Mouse (Mus musculus) inflammation-experienced regulatory T-cells, adult 6 months (primary cell): Measurements from ENCODE around the gene Gpd2. TPM values are rescaled to one million over a fixed set of nuclear protein-coding genes. Genes with fewer than 3 reads are reported as not detected.

Source experiments
- ATAC-seq: one replicate; pipeline ENCODE4 v1.8.0; 2017
- polyA plus RNA-seq, 3 experiments: library from polyadenylated mRNA; unstranded; fragments of 100-300 nt; shearing (Covaris generic); gene quantifications; one replicate each; pipeline ENCODE4 v1.2.1; 2017

Gene Gpd2
- polyA plus RNA-seq, 3 experiments from 2014 or later = 13.9 to 21.8 (median 15.2) TPM

DNA sequence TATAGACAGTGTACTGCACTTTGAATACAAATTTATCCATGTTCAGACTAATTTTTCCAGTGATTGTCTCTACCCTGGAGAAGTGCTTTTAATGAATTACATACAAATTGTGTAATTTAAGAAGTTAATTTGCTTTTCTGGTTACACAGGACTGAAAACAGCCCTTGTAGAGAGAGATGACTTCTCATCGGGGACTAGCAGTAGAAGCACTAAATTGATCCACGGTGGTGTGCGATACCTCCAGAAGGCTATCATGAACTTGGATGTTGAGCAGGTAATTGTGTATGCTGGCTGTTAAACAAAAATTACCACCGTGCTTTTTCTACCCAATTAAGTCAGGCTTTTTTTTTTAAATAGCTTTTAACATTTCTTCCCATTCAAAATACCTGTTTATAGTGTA, 66.8 kb downstream of the Gpd2 start:
- ATAC-seq = no peak

DNA sequence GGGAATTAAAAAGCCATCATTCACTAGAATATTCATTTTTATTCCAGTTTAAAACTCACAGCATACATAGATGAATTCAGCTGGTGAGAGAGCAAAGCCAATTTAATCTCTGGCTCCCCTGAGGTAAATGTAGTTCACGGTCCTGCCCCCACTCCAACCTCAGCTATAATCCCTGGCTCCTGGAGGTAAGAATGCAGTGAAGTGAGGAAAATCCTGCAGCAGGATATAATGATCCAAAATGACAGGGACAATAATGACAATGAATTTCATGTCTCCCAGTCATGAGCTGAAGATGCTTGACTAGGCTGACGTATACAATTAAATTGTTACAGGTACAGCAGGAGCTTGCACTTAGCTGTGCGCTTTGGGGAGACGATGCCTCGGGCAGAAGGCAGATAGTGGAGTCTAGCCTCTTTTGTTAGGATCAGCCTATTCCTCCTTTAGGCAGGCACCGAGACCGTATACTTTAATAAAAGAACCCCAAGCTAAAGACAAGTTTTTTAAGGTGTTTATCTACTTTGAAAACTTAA, 74.9 kb downstream of the Gpd2 start:
- no peak for ATAC-seq

DNA sequence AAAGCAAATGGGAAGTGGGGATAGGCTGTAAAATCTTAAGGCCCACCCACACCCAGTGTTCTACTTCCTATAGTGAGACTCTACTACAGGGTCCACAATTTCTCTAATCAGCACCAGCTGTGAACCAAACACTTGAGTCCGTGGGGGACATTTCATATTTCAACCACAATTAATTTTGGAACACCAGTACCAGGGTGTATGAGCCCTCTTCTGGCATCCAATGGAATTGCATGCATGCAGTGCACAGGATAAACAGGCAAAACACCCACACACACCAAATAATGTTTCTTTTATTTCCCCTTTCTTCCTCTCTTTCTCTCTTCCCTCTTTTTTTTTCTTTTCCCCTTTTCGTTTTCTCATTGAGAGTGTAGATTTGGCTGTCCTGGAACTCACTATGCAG, 78.6 kb downstream of the Gpd2 start:
- peak; percentile 61 for ATAC-seq

DNA sequence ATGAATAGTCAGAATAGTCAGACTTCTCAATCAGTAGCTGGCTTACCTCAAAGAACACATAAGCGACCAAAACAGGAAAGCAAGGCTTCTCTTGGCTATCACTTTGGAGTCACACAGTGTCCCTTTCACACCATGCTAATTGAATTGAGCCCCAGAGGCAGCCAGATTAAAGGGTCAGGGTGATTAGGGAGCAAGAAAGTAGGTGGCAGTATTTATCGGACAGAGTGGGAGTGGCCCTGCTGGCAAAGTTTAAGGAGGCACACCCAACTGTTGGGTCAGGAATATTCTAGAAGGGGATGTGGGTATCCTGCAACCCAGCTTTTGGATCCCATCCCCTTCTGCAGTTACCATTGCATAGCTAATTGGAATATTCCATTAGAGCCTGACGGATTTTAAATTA, 80.9 kb downstream of the Gpd2 start:
- ATAC-seq = no peak

DNA sequence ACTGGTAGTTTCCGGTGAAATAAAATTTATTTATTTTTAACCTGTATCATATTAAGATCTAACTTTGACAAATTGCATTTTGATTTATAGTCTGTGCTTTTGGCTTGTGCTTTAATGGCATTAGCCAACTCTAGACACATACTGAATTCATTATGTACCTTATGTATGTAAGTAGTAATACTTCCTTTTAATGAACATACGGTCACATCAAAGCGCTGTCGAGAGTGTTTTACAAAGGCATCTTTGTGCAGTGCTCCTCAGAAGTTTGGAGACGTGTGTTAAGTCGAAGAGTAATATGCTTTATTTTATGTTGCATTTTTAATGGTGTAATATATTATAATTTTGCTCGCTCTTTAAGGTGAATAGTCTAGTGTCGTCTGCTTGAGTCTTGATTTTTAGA, 88.7 kb downstream of the Gpd2 start:
- ATAC-seq = no peak

DNA sequence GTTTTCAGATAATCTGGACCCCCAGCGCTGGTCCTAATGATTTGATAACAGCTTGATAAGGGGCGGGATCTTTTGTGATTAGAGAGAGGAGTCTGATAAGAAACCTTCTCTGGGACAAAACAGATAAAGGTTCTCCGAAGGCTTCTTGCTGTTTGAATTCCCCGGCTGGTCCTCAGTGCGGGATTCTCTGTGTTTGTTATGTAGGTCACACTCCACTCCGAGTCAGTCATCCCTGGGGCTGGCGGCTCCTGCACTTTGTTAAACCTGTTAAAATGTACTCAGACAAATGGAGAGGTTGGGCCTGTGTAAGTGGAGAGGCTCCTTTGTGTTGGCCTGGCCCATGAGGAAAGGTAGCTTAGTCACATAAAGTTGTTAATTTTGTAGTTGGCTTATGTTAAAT, 91.9 kb downstream of the Gpd2 start:
- no peak for ATAC-seq

DNA sequence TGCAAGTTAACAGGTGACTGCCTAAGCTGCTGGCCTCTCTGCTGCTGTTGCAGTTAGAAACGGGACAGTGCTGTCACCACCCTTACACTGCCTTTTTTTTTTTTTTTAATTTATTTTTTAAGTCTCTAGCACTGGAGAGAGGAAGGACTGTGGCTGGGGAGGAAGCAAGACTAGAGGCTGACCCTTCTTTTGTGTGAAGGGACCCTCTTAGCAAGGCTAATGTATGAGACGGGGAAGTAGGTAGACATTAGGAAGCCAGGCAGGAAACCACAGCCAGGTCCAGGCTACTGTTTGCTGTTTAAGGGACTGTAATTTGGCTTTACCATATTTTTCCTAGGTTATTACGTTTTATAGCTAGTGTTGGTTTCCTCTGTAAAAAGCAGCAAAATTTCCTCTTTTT, 93.4 kb downstream of the Gpd2 start:
- ATAC-seq = no peak

DNA sequence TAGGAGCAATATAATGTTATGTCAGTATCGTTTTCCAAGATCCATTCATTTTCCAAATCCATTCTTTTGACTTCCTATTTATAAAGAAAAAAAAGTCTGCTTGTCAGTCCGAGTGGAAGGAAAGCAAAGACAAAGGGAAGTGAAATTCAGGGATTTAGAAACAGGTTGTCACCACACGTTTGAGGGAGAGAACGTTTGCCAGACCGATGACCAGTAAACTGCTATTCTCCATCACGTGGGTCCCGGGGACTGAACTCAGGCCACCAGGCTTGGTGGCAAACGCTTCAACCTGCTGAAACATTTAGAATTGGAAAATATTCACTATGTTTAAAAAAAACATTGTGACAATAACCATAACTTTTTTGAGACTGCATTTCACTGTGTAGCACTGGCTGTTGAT, 93.8 kb downstream of the Gpd2 start:
- ATAC-seq = no peak

DNA sequence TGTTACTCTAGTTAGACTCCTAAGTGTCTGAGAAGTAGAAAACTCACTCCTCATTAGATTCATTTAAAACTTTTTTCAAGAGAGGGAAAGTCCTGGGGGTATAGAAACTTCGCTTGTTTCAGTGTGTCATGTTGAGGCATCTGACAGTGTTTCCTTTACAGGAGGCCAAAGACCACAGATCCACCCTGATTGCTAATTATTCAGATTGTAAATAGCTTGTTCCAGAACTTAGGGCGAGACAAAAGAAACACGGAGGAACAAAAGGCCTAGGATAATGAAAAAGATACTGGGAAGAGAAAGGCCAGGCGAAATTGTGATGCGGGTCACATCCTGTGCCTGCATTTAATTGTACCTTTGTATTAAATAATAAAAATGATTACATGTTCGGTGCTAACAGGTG, 96.0 kb downstream of the Gpd2 start:
- ATAC-seq = no peak

DNA sequence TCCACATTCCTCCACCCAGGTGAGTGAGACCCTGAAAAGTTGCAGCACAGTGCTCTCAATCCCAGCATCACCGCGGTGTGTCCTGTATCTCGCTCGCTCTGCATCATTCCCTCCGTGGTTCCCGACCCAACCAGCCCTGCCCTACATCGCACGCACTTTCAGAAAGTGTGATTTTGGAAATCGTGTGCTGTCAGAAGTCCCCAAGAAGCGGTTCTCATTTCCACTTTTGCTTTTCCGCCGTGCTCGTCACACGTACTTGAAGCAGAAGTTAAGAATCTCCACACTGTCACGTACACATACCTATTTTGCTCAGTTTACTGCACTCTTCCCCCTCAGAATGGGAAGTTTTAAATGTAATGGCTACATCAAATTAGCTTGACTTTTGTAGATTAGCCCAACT, 98.0 kb downstream of the Gpd2 start:
- no peak for ATAC-seq

DNA sequence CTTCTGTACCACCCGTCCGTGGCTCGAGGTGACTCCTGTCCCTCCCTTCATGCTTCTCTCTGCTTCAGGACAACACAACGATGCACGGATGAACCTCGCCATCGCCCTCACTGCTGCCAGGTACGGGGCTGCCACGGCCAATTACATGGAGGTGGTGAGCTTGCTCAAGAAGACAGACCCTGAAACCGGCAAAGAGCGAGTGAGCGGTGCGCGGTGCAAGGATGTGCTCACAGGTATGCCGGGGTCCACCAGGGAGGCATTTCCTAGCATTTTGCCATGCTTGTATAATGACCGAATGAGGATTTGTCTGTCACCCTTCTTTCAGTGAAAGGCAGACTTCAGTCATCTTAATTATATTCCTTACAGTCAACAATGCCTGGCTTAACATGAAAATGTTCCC, 101.3 kb downstream of the Gpd2 start:
- no peak for ATAC-seq

DNA sequence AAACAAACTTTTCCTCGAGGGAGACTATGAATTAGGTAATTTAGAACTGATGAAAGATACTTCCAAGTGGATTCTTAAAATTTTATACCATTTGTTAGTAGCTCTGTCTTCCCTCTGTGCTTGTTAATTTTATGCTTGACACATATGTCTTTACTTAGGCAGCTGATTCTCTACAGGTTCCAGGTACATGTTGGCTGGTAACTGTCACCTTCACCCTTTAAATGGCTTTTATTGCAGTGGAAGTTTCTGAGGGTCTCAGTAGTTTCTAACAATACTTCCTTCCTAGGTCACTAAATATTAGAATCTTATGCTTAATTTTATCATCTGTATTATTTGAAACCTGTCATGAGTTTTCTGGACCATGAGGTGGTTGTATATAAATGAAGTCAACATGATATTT, 105.5 kb downstream of the Gpd2 start:
- ATAC-seq = no peak

DNA sequence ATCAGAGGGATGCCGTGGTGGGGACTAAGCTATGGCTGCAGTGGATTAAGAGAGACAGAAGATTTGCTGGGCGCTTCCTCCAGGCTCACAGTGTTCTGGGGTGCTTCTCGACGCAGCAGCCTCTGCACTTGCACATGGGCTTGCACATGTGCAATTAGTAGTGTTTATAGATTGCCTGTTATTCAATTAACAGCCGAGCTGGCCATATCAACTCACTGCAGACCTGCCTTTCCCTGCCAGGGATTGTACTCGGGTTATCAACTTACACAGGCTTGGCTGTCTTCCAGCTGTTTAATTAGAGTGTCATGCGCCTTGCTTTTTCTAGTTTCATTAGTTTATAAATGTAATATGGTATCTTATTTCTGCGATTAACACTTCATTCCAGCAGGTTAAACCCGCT, 113.2 kb downstream of the Gpd2 start:
- ATAC-seq = no peak

DNA sequence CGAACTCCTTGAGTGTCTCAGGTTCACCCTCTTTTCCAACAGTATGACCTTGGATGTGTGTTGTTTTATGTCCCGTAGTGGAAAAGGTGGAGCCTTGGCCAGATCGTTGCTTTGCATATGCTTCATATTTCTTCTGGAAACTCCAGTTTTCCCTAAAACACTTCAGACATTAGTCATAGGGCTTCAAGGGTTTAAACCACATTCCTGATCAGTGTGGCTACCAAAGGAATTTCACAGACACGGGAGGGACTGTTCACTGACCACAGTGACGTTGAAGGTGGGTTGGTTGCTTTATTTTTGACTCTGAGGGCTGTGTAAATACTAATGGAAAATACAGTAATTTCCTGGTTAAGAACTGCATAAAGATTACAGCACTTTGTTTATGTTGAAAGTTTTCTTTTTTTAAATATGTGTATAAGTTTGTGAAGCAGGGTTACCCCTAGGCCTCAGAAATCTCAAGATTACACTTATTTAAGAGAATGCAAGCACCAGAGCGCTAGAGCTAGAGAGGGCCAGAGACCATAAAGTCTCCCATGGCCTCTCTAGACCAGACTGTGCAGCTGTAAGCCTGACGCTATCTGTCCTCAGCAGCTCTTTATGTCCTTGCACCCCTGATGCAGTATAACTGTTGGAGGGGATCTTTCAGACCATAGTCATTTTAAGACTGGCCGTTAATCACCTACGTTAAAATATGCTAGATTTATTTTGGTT, 116.4 kb downstream of the Gpd2 start:
- ATAC-seq = no peak

DNA sequence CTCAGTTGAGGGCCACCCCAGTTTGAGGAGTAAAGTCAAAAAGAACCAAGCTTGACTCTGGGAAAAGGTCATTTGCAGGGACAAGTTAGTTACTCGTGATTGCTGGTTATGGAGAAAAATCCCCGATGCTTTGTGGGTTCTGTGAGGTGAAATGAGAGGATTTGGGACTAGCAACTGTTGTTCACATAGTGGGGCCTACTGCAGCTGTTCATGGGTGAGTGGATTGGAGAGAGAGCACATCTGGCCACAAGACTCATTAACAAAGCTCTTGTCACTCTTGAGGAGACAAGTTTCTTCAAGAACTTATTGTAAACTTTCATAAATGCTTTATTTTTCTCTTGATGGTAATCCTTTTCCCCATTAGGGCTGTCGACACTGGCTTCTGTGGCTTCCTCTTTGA, 117.4 kb downstream of the Gpd2 start:
- no peak for ATAC-seq

DNA sequence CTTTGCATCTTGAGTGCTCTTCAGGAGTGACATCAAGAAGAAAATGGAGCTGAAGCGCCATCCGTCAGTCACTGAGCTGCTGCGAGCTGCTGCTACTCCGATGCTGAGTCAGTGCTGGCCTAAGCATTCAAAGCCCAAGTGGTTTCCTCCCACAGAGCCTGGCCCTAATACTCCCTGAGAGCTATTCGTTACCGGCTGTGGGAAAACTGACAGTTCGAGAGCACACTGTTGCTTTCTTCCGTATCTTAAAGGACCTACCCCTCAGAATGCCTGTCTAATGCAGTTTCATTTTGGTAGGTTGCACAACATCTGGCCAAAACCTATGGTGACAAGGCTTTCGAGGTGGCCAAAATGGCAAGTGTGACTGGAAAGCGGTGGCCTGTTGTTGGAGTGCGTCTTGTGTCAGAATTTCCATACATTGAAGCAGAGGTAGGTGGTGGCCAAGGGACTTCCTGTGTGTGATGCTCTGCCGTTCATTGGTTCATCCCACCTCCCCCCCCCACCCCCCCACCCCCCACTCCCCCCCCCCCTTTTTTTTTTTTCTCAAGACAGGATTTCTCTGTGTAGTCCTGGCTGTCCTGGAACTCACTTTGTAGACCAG, 118.9 kb downstream of the Gpd2 start:
- peak; percentile 84 for ATAC-seq

DNA sequence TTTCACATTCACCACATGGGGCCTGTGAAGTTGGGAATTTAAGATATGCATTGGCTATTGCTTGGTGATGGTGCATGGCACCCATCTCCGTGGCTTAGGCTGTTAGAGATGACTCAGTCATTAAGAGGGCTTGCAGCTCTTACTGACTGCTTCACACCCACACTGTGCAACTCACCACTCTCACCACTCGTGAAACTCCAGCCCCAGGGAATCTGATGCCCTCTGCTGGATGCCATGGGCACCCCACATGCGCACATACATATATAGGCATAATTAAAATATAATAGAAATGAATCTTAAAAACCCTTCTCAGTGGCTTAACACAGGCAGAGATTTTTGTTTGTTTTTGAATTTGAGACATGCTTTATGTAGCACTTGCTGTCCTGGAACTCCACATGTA, 125.1 kb downstream of the Gpd2 start:
- ATAC-seq = no peak

DNA sequence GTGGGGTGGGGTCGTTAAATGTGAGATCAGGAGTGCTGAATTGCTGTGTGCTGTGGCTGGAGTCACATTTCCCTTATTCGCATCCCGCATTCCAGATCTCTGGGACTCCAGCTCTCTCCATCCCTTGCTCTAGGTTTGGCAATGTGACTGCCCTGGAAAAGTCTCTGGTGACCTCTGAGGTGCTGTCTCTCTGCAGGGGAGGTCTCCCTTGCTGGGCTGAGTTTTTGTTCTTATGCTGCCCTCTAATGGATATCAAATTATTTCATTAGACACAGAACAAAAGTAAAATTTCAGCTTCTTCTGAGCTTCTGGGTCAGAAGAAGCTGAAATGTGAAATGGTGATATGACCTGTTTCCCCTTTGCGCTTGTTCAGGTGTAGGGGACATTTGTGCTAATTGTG, 137.2 kb downstream of the Gpd2 start:
- ATAC-seq = no peak

DNA sequence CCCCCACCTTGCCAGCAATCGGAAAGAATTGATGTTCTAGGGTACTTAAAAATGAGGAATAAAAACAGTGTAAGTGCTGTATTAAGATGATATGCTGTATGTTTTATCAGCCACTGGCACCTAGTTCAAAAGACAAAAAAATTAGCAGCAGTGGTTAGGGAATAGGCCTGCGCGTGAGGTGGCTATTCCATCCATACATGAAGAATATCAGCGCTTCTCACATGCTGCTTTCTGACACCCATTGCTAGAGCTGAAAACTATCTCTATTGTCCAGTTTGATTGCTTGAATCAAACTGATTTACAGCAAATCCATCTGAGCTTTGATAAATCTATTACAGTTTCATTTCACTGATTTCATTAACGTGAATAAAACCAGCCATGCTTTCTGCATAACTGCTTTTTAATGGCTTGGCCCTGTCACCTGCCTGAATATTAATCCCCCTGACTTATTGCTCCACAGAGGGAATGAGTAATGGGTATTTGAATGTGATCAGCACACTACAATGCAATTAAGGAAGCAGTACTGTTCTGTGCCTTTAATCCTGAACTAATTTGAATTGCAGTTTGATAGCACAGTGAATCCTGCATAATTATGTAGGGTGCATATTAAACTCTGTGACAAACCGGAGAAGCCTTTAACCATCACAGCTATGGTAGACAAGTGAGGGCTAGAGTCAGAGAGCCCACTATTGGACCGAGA, 137.9 kb downstream of the Gpd2 start:
- no peak for ATAC-seq

DNA sequence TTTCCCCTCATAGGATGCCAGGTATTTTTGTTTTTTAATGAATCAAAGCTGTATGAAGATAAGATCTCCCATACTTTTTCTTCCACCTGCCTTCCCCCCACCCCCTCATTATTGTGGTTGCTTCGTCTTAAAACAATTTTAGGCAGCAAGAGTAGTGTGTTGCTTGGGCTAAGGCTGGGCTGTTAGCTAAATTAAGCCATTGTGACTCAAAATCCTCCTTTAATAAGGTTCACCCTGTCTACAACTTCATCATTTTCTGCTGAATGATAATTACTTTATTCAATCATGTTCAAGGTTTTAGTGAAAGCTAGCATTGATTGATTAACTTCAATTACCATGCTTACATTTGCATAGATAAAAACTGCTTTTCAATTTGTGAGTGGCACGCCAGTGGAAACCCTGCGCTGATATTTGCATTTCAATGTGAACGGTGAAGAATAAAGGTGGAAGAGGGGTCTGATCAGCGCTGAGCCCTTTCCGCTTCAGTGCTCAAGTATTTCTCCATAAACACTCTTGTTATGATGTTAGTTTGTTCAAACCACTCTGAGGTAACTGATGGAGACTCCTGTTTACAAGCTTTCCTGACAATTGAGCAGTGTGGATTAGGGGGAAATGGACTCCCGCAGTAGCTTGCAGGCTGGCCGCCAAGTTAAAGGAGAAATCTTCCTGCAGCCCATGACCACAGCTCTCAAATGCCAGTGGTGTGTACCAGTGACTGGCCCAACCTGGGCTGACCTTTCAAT, 140.9 kb downstream of the Gpd2 start:
- peak; percentile 28 for ATAC-seq

DNA sequence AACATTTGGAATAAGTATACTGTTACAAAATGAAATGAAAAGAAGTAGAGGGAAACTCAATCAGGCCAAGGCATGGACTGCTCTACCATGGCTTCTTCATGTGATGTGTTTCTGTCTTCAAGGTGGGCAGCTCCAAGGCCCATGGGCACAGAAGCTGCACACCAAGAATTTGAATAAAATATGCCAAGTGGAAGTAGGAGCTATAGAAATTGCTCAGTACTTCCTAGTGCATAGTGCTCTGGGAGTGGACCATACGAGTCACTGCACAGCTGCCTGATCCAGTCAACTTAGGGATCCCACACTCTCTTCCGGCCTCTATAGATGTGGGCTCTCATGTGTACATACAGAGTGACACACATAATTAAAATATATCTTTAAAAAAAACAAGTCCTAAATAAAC, 147.2 kb downstream of the Gpd2 start:
- ATAC-seq = no peak

DNA sequence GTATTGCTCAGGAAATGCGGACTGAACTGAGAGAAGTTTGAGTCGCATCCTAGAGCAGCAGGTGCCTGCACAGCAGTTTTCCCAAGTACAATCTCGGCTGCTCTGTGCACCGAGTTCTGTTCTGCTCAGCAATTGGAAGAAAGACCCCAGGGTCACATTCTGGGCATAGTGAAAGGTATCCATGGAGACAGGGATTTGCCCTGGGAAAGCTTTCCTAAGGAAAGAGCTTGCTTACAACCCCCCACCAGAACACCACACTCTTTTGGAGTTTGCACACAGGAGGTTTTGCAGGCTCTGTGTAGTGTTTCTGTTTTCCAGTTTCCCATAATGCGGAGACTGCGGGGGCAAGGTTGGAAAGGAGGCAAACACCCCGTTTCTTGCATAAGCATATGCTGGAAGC, 150.4 kb downstream of the Gpd2 start:
- ATAC-seq = no peak

DNA sequence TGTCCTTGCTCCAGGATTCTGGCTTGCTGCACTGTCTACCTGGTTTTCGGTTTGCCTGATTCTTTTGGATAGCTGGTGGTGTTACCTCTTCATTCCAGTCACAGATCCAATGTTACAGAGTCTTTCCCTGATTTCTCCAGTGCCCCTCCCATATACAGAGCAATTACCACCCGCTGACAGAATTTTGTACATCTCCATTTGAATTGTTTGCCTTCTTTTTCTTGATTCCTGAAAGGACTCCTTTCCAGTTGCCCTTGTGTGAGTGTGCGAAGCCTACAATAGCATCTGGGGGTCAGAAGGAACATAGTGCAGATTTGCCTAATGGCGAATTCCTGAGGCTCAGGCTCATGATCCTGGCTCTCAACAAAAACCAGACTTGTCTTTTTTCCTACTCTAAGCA, 157.6 kb downstream of the Gpd2 start:
- ATAC-seq = no peak
